Mouse (Mus musculus) spleen, adult 12 weeks (tissue): ENCODE data around the gene Azin2.
A peak's percentile ranks its signal among the peaks of the same experiment; 100 is the strongest.

Experiments used
- DNase-seq: peaks from one replicate; pipeline ENCODE4 v3.0.0; 2022; ENCODE audit warnings: low spot score

Azin2 gene

DNA sequence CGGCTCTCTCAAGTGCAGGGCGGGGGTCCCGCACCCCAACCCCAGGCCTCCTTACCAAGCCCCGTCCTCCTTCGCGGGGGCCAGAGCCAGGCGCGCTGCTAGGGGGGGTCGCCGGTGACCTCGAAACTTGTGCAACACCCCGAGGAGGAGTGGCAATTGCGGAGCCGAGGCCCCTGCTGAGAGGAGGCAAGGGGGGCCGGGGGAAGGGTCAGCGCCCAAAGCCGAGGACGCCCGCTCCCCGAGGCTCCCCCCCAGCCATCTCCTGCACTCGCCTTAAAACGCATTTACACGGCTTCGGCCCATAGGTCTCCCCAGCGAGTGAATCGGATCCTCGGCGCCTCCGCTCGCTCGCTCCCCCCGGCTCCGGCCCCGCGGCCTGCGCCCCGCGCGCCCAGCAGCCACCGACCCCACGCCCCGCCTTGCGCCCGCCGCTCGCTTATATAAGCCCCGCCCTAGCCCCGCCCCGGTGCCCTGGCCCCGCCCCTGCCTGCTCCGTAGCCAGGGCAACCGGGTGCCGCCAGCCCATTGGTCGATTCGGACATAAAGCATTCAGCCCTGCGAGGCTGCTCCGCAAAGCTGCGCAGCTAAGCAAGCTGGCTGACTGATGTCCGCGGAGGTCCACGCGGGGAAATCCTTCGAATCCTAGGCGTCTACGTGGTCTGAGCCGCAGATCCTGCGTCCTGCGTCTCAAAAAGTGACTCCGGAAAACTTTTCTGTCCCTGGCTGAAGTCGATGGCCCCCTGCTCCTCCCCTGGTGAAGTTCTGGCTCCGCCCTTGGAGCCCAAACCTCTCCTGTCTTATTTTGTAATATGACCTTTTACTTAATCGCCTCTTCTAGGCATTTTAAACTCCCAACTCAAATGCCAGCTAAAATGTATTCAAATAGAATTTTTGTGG is at the start of gene Azin2:
Gene Azin2, minus strand, starts transcription at position 414 of the 897 bp plus-strand sequence.
- peak; percentile 70 for DNase-seq

DNA sequence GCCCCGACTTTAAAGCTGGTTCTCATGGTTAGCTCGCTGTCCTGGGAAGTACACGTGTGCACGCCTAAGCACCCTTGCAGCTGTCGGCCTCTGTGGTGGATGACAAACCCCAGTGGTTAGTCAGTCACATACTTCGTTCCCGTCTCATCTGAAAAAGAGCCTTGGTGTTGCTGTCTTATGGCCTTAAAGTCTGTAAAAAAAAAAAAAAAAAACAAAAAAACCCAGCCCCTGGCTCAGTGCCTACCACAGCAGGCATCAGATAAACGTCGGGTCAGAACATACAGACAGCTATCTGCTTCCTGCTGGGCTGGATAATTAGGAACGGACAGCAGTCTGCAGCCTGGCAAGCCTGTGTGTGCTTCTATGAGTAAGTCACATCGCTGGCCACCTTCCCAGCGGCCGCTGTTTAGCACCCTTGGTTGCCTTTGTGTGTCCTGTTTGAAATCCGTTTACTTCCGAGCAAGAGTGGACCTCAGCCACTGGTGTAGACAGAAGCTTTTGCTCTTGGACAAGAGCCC is 49.4 kb upstream of the Azin2 start:
- no peak for DNase-seq

DNA sequence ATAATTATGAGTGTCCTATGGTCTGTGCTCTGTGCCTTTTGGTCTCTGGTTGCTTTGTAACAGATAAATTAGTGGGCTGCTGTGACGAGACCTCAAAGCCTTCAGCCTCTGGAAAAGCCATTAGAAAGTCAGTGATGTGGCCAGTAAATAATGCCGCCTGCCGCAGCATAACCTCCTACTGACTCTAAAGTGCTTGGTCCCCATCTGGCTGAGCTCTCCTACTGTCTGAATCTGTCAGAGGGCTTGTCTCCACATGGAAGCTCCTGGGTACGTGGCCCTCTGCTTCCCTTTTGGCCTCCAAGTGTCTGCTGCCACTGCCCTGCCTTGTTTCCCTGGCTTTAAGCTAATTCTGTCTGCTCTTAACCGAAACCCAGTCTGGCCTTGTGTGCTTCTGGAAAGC is 47.3 kb upstream of the Azin2 start:
- DNase-seq, result no peak

DNA sequence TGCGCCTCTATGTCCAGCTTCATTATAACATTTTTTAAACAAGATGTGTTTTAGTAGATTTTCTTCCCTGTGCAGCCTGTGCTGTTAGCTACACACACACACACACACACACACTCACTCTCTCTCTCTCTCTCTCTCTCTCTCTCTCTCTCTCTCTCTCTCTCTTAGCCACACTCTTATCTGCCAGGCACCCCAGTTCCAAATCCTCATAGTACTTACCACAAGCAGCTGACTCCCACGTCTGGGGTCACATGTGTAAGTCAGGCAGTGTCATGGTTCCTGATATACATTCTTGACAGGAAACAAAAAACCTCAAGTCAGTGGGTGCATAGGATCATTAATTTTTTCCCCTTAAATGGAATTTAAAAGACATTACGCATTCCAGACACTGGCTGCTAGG is 46.4 kb upstream of the Azin2 start:
- no peak for DNase-seq

- DNase-seq, result no peak
Observed at GRCm38 (mm10) chr4:129008006-129008519, 45.8 kb upstream of the Azin2 start.

GRCm38 (mm10) chr4:129003720-129004119 is 41.5 kb upstream of the Azin2 start:
- DNase-seq, result no peak

DNA sequence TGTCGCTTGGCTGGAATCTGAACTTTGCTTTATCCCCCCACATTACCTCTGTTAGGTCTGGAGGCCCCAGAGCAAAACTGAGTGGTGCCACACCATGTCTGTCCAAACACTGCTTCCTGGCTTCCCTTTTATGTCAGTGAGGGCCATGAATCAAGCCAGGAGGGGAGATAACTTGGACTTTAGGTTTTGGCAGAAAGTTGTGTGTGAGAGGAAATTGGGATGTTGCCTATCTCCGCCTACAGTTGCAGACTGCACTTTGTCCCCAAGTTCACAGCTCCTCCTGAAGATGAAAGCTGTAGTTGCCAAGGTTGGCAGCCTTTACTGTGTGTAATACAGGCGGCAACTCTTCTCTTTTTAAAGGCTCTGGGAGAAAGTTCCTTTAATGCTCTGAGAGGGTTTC is 38.5 kb upstream of the Azin2 start:
- no peak for DNase-seq

GRCm38 (mm10) chr4:128998401-128998800 is 36.2 kb upstream of the Azin2 start:
- no peak for DNase-seq

DNA sequence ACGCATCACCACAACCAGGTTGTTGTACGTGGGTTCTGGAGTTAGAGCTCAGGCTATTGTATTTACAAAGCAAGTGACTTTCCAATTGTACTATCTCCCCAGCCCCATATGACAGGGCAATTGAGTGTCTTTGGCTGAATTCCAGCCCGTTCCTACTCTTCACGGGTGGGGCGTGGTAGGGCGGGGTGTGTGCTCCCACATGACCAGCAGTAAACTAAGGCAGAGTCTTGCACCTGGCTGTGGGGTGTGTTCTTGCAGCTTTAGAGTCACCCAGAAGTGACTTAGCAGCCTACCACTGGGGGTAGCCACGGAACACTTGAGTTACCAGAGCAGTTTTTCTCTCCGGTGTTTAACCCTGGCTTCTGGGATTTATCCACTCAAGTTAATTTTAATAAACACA is 35.0 kb upstream of the Azin2 start:
- peak; percentile 36 for DNase-seq

GRCm38 (mm10) chr4:128995238-128995637 is 33.0 kb upstream of the Azin2 start:
- DNase-seq, result no peak

GRCm38 (mm10) chr4:128993675-128994074 is 31.4 kb upstream of the Azin2 start:
- no peak for DNase-seq

GRCm38 (mm10) chr4:128993025-128993662 is 30.9 kb upstream of the Azin2 start:
- DNase-seq, result peak; percentile 74

- DNase-seq, result no peak
Observed at GRCm38 (mm10) chr4:128992176-128992575, 29.9 kb upstream of the Azin2 start.

DNA sequence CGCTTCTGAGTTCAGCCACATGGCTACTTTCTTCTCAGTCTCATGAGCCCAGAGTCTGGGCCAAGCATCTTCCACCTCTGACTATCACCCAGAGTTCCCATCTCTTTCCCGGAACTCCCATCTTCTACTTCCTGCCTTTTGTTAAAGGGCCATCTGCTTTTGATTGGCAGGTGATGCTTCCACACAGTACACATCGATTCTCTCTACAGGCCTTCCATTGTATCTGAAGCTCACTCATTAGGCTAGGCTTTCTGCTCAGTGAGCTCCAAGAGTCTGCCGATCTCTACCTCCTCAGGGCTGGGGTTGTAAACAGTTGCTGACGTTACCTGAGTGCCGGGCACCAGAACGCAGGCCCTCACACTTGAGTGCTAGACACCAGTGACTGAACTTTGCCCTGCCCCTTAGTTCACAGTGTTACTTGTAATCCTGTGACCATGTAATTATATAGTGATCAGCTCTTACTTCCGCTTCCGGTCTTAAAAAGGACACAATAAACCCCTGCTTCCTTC is 29.3 kb upstream of the Azin2 start, which contains the start of gene Ak2:
Gene Ak2, plus strand, starts transcription at position 459 of the 509 bp plus-strand sequence.
- no peak for DNase-seq

- no peak for DNase-seq
Observed at GRCm38 (mm10) chr4:128989678-128990077, 27.4 kb upstream of the Azin2 start.

DNA sequence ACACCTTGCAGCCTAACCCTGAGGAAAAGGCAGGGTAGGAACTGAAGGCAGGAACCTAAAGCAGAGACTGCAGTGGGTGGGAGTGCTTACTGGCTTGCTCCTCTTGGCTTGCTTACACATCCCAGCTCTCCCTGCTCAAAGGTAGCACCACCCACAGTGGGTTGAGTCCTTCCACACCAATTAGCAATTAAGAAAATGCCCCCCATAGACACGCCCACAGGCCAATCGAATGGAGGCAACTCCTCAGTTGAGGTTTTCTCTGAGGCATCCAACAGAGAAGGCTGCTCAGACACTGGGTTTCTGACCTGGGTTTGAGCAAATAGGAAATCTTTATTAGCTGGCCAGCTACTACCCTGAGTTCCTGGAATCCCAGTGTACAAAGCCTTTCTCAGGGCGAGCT is 26.7 kb upstream of the Azin2 start:
- DNase-seq, result no peak

- DNase-seq, result no peak
Observed at GRCm38 (mm10) chr4:128984600-128984999, 22.4 kb upstream of the Azin2 start.

DNA sequence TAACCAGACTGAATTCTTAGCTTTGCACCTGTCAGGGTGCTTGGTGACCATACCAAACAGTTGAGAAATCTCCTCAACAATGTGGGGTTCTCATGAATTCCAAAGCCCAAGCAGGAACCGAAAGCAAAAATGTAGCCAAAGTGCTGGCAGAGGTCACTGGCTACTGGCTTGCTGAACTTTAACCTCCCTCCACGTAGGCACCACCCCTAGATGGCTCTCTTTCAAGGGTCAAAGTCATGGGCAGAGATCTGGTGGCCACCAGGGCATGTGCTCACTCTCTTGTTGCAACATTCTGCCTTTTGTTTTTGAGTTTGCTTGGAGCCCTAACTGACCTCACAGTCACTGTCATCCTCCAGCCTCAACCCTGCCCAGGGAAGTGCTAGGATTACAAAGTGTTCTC is 21.4 kb upstream of the Azin2 start:
- DNase-seq, result no peak

DNA sequence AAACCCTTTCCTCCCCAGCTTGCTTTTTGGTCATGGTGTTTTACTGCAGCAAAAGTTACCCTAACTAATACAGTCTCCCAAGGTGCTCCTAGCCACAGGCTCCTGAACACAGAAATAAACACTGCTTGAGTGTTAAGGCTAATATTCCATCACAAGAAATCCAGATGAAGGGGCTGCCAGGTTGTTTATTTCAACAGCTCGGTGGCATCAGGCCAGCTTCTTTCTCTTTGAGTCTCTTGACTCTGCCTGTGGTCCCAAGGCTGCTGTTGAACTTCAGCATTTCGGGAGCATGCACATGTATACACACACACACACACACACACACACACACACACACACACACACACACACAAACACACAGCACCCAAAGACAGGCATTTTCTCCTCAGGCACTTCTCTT is 20.9 kb upstream of the Azin2 start:
- no peak for DNase-seq

DNA sequence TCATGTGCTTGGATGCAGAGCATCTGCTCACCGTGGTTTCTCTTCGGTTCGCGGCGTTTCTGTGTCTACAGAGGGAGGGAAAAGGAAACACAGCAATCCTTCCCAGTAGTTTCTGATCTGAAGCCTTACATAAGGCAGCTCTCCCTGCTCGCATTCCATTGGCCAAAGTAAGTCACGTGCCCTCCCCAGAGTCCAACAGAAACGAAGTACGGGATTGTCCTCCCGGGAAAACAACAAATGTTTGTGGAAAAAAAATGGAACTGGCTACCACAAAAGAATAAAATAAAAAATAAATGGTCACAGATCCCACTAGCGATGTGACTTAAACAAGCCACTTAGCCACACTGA is 19.6 kb upstream of the Azin2 start:
- no peak for DNase-seq

DNA sequence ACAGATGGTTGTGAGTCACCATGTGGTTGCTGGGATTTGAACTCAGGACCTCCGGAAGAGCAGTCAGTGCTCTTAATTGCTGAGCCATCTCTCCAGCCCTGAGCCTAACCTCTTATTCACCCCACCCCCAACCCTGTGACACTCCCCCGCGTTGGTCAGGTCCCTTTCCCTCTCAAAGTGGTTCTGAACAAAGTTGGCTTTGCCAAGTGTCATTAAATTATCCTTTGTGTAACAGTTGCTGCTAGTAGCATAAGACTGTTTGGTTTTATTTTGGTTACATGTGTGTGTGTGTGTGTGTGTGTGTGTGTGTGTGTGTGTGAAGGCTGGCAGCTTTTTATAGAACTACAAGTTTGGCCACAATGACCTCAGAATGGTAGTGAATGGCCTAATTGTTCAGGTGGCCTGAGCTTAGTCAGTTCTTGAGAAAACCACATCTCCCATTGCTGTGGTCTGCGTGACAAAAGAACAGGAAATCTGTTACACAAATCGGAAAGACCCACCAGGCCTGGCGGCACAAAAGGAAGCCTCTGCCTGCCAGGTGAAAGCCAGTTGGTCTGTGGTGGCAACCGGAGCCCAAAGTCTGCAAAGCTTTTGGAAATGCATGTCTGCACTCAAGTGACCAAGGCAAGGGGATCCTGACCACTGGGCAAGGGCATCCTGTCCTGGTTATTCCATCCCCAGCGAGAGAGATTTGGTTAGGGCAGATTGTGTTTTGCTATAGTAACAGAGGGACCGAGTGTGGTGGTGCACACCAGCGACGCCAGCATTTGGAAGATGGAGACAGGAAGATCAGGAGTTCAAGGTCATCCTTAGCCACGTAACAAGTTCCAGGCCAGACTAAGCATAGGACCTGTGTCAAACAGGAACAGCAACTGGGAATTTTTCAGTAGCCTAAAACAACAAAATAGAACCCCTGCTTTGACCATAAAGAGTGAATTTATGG is 18.9 kb upstream of the Azin2 start:
- no peak for DNase-seq

GRCm38 (mm10) chr4:128978634-128979033 is 16.4 kb upstream of the Azin2 start:
- DNase-seq, result no peak
